Mouse (Mus musculus) mouse trophoblast stem cell (cell line): Measurements from ENCODE around the gene Trim44.

Experiments
- in situ Hi-C, 2 experiments: fragments of 300-500 bp; cut with MseI, MboI; formaldehyde crosslinking; loops; 2 replicates in 1 of 2; 3 replicates in 1 of 2; pipeline ENCODE4 v1.15.1; 2025

Gene Trim44

DNA sequence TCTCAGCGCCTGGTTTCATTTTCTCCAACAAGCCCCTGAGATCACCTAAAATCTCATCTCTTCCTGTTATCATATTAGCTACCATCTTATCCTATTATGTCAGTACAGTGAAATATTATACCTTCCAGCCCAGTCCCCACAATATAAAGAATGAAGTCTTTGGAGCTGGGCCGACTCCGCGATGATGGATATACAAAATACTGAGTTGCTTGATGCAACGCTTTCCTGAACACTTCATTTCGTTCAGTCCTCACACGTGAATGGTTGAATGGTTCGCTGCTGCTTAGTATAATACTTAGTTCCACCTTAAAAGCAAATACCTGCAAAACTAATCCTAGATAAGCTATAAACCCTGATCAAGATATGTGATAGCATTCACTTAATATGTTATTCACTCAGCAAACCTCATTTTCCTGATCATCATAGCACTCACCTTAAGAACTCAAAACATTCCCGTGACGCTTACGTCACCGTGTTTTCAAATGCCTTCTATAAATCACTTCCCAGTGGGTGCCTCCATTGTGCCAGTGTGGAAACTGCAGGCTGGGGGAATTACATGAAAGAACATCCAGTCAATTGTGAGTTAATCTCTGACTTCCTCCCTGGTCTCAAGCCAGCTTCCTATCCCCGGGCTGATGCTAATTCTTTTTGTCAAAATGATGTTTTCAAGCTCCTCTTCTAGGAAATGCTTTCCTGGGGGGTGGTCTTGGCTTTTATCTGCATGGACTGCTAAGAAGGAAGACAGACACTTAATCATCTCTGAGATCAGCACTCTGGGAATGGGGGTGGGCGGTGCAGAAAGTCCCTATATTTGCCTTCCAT lies at the start of gene Trim44:
Gene Trim44 (minus strand): TSS at position 466 of the 822 bp plus-strand sequence.
- in situ Hi-C loops = no loop called here

DNA sequence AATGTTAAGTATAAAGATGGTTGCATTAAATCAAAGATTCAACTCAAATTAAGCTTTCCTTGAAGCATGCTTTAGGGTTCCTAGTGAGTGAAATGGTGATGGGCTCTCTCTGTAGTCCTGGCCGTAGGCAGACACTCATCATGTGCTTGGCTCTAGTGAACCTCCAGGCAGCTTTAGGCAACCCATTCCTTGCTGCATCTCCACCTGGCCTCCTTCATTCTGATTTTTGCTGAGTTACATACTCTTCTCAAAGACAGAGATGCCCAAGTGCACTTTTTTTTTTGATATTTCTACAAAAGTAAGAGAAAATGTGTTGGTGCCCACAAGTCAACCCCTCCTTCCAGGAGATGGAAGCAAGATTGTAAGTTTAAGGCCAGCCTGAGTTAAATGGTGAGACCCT lies 47.5 kb upstream of the Trim44 start:
- in situ Hi-C loops = no loop called here

- in situ Hi-C loops = no loop called here
Measured at GRCm38 (mm10) chr2:102453447-102453846, 45.8 kb upstream of the Trim44 start.

GRCm38 (mm10) chr2:102451671-102452549 lies 44.3 kb upstream of the Trim44 start, which contains the start of gene Fjx1:
TSS of gene Fjx1 (minus strand) at chr2:102452499.
- in situ Hi-C loops = no loop called here

DNA sequence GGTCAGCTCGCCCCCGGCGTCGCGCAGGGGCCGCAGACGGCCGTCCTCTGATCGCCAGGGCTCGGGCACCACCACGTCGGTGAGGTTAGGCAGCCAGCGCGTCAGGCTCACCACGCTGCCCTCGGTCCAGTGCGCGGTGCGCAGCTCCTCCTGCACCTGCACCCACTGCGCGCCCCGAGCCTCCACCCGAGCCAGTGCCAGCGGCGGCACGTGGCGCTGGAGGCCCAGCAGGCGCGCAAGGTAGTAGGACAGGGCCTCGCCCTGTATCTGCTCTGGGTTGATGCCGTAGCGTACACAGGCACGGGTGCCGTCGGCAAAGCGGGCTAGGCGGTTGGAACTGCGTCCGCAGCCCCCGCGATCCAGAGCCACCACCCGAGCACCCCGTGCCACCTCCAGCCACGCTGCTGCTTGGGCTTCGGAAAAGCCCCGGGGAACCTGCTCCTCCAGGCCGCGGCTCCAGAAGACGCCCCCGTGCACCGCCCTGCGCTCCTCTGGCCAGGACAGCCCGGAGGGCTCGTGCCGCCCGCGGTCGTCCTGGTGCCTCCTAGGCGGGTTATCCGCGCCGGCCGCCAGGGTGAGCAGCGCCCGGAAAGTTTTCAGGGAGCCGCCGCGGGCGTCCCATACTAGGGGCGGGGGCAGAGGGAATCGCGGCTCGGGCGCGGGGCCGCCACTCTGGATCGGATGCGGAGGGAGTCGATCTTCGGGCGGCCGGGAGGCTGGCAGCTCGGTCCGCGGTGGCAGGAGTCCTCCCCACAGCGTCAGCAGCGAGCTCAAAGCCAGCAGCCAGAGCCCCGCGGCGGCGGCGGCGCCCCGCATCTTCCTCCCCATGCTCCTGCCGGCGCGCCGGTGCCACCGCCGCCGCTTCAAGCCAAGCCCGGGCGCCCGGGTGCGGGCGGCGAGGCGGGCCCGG lies 43.4 kb upstream of the Trim44 start:
- in situ Hi-C loops = no loop called here

DNA sequence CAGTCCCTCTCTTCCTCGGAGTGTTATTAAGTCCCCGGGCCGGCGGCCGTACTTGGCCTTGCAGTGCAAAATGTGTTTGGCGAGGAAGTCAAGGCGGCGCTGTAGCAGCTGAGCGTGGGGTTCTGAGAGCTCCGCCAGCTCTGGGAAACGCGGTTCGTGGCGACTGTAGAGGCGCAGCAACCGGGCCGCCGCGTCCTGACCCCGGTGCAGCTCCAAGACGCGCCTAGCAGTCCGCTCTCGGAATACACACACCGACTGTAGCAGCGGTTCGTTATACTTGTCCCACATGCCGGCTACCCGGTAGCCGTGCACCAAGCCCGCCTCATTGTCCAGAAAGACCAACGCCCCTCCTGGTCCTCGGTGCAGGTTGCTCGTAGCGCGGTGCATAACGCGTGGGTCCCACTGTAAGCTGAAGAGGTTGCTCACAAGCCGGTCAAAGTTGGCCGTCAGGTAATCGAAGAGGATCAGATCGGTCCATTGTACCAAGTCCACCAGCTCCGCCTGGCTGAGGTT lies 42.7 kb upstream of the Trim44 start:
- in situ Hi-C loops = no loop called here

DNA sequence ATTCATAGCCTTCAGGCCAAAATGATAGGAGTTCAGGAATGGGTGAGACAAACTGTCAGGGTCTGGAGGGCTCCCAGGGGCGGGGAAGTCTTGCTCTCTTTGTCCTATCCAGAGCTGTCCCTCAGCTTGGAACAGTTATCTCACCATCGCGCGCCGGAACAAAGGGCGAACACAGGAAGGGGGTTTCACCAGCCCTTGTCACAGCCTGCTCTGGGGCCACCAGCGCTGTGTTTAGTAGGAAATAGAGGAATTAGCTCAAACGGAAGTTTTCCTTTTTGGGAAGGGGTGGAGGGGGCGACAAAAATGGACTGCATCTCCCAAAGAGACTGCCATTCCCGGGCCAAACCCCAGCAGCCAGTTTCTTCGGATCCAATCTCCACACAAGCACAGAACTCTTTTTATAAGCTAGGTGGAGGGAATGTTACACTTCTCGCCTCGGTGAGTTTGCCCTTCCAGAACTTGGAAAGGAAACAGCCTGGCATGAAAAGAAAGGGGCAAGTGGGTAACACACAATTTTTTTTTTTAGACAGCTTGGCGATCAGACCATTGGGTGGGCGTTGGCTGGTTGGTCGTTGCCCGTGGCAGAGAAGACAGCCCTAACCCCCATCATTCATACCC lies 42.1 kb upstream of the Trim44 start:
- in situ Hi-C loops = loop anchor here in 1 of 2 experiments (25.0 kb wide), 1 partner anchor 362 kb away; no protein-coding TSS in a partner anchor

GRCm38 (mm10) chr2:102449056-102449455 lies 41.4 kb upstream of the Trim44 start:
- in situ Hi-C loops = loop anchor here in 1 of 2 experiments (25.0 kb wide), 1 partner anchor 362 kb away; no protein-coding TSS in a partner anchor

- in situ Hi-C loops = loop anchor here in 1 of 2 experiments (25.0 kb wide), 1 partner anchor 361 kb away; no protein-coding TSS in a partner anchor
Measured at GRCm38 (mm10) chr2:102447831-102448230, 40.2 kb upstream of the Trim44 start.

GRCm38 (mm10) chr2:102446851-102447250 lies 39.2 kb upstream of the Trim44 start:
- in situ Hi-C loops = loop anchor here in 1 of 2 experiments (25.0 kb wide), 1 partner anchor 360 kb away; no protein-coding TSS in a partner anchor

DNA sequence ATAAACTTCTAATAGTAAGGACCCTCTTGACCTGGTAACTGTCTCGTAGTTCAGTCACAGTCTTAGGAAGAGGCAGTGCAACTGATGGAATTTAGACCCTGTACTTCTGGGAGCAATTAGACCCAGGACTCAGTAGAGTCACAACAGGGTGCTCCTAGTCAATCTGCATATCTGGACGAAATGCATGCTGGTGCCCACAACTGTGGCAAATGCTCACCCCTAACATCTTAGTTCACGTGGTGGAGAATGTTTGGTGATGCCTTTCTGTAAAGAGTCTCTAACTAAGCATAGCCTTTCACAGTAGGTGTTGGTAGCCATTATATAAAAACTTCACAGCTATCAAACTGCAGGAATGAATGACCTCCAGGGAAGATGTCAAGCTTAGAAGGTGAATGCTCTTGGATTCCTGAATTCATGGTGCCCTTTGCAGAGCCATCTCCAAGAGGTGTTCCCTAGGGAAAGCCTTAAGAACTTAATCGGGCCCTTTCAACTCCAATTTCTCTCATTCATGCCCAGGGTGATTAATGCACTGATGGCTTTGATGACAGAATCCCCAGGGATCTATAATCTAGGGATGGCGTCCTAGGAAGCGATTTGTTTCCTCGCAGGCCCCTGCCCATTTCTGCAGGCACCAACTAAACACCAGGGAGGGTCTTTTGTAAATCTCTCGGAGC lies 29.9 kb upstream of the Trim44 start:
- in situ Hi-C loops = loop anchor here in 1 of 2 experiments (25.0 kb wide), 1 partner anchor 350 kb away; no protein-coding TSS in a partner anchor

GRCm38 (mm10) chr2:102433879-102434278 lies 26.3 kb upstream of the Trim44 start:
- in situ Hi-C loops = loop anchor here in 1 of 2 experiments (25.0 kb wide), 1 partner anchor 347 kb away; no protein-coding TSS in a partner anchor

DNA sequence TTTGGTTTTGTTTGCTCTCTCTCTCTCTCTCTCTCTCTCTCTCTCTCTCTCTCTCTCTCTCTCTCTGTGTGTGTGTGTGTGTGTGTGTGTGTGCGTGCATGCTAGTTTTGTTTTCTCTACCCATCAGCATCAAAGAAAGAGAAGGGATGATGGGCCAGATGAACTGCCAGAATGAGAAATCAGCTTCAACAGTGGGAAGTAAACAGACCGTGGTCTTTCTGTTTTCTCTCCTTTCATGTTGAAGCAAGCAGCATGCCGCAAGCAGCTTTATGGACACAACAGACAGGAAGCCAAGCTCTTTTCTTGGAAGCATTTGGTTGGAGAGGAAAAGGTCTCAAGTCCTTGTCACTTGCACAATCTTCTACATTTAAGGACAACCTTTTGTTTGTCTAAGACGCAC lies 23.5 kb upstream of the Trim44 start:
- in situ Hi-C loops = loop anchor here in 1 of 2 experiments (25.0 kb wide), 1 partner anchor 344 kb away; no protein-coding TSS in a partner anchor

DNA sequence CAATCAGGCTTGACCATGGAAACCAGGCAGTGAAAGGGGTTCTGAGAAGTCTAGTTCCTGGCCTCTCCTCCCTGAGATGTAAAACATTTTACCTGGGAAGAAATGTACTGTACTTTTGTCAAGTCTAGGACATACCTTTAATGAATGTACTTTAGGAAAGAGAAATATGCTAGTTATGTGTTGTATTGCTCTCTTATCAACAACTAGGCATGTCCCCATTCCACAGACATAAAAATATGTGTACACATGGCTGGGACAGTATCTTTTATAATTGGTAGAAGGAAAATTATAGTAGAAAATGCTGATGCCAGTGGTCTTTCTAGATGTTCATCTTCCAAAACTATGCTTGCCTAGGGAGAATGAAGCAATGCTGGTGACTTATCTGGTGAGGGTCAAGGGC lies 20.3 kb upstream of the Trim44 start:
- in situ Hi-C loops = loop anchor here in 1 of 2 experiments (25.0 kb wide), 1 partner anchor 341 kb away; no protein-coding TSS in a partner anchor

DNA sequence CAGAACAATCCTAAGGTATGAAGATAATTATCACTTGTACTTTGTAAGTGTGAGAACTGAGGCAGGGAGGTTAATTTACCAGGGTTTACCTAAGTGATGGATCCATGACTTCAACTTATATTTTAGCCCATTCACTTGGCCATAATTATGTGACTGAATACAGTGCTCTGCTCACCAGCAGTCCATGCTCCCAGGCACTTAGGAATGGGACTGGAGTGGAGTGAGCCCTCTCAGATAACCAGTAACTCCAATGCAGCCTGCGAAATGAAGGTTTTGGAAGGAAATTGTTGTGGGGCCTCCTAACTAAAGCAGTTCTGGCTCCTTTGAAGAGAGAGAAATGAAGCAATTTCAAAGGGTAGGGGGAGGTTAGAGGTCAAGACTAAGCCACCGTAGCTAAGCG lies 18.8 kb upstream of the Trim44 start:
- in situ Hi-C loops = loop anchor here in 1 of 2 experiments (25.0 kb wide), 1 partner anchor 339 kb away; no protein-coding TSS in a partner anchor

DNA sequence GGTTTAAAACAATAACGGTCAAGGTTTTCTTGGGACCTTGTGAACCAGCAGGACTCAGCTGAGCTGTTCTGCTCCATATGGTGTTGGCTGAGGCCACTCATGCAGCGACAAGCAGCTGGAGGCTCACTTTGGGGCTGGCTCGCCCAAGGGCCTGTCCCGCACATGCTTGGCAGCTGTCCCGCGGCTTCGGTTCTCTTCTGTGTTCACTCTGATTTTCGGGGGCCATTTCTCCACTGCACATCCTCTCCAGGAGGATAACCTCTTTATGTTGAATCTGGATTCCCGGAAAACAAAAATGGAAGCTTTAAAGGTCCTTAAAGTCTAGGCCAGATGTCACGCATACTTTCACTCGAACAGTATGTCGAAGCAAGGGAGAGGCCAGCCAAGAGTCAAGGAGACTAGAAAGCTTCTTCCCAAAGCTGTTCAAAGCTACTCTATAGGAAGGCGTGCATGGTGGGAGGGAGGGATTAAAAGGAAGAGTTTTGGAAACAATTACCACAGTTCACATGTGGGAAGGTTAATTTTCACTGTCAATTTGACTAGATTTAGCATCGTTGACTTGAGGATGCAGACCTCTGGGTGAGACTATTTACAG lies 8.6 kb upstream of the Trim44 start:
- in situ Hi-C loops = no loop called here

- in situ Hi-C loops = no loop called here
Measured at GRCm38 (mm10) chr2:102412738-102413137, 5.1 kb upstream of the Trim44 start.

DNA sequence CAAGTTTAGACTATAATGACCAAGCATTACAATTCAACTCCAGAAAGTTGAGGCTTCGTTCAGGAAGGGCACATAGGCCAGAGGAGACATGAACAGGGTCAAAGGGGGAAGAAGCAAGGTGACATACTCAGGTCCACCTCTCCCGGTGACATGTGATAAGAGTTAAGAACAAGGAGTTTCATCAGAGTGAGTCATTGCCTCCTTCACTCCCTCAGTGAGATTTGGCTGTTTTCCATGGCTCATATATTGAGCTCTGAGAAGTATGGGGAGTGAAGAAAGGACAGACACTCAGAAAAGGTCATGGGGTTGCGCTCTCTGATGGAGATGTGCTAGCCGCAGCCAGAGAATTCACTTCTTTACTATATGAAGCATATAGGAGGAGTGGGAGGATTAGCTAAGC lies 3.0 kb upstream of the Trim44 start:
- in situ Hi-C loops = no loop called here

- in situ Hi-C loops = no loop called here
Measured at GRCm38 (mm10) chr2:102409741-102410140, 2.1 kb upstream of the Trim44 start.
